Mouse (Mus musculus) embryo, embryonic 11.5 days (tissue): ENCODE results near the gene Amd1.
A peak's percentile ranks its signal among the peaks of the same experiment; 100 is the strongest.

Source experiments
- DNase-seq: peaks from one replicate; pipeline ENCODE4 v3.0.0-alpha.2; 2012; ENCODE audit warnings: low read depth, low spot score

Amd1 gene

GRCm38 (mm10) chr10:40302140-40302985 is at the start of gene Amd1:
Gene Amd1 (minus strand): TSS chr10:40302186.
- DNase-seq, result peak; percentile 98

GRCm38 (mm10) chr10:40351156-40351555 is 49.2 kb upstream of the Amd1 start:
- no peak for DNase-seq

GRCm38 (mm10) chr10:40350245-40350932 is 48.4 kb upstream of the Amd1 start:
- DNase-seq, result no peak

GRCm38 (mm10) chr10:40349631-40350177 is 47.7 kb upstream of the Amd1 start:
- DNase-seq, result peak; percentile 51

GRCm38 (mm10) chr10:40348566-40349536 is 46.9 kb upstream of the Amd1 start:
- peak; percentile 98 for DNase-seq

- DNase-seq, result no peak
Measured at GRCm38 (mm10) chr10:40347461-40347954, 45.5 kb upstream of the Amd1 start.

- no peak for DNase-seq
Measured at GRCm38 (mm10) chr10:40346776-40347403, 44.9 kb upstream of the Amd1 start.

GRCm38 (mm10) chr10:40342036-40342435 is 40.0 kb upstream of the Amd1 start:
- no peak for DNase-seq

- DNase-seq, result peak; percentile 22
Measured at GRCm38 (mm10) chr10:40339351-40339964, 37.5 kb upstream of the Amd1 start, which contains the start of gene Cdk19. Gene Cdk19 (plus strand): TSS chr10:40339564.

GRCm38 (mm10) chr10:40332864-40333263 is 30.9 kb upstream of the Amd1 start:
- no peak for DNase-seq

- DNase-seq, result no peak
Measured at GRCm38 (mm10) chr10:40330262-40330661, 28.3 kb upstream of the Amd1 start.

GRCm38 (mm10) chr10:40328004-40328551 is 26.1 kb upstream of the Amd1 start:
- DNase-seq, result no peak

- DNase-seq, result no peak
Measured at GRCm38 (mm10) chr10:40320306-40320705, 18.3 kb upstream of the Amd1 start.

GRCm38 (mm10) chr10:40316841-40317585 is 15.0 kb upstream of the Amd1 start:
- no peak for DNase-seq

- no peak for DNase-seq
Measured at GRCm38 (mm10) chr10:40312781-40313180, 10.8 kb upstream of the Amd1 start.

- no peak for DNase-seq
Measured at GRCm38 (mm10) chr10:40309884-40310635, 8.1 kb upstream of the Amd1 start.

GRCm38 (mm10) chr10:40307826-40308583 is 6.0 kb upstream of the Amd1 start:
- no peak for DNase-seq

- no peak for DNase-seq
Measured at GRCm38 (mm10) chr10:40305989-40306388, 4.0 kb upstream of the Amd1 start.
